Mouse (Mus musculus) G1E (cell line): ENCODE results near the gene Krt28.

Source experiments
- CTCF ChIP-seq: IDR thresholded peaks from 2 replicates; pipeline ENCODE4 v1.5.1; 2012; ENCODE audit warnings: low read depth, low read length, inconsistent platforms, mixed read lengths
- GATA1 ChIP-seq: IDR thresholded peaks from 2 replicates; pipeline ENCODE4 v1.6.1; 2012; ENCODE audit warnings: borderline replicate concordance, low read length, inconsistent platforms, mixed read lengths
- POLR2AphosphoS5 ChIP-seq: IDR thresholded peaks from 2 replicates; pipeline ENCODE4 v1.6.1; 2012; ENCODE audit warnings: low read depth, low read length, inconsistent platforms; ENCODE audit not compliant: insufficient replicate concordance
- TAL1 ChIP-seq: conservative IDR thresholded peaks from 2 replicates; pipeline ENCODE4 v1.6.1; 2012; ENCODE audit warnings: low read depth, low read length, inconsistent platforms, mixed read lengths

GRCm38 (mm10) chr11:99417819-99418218 lies 43.1 kb upstream of the Krt28 start:
- TF ChIP-seq CTCF (no peak), POLR2AphosphoS5 (no peak), GATA1 (no peak), TAL1 (no peak)
